Mouse (Mus musculus) erythroblast, embryonic 14.5 days (primary cell): Measurements from ENCODE around the gene Snph.

Experiments used
- GATA1 ChIP-seq: IDR thresholded peaks from 2 replicates; pipeline ENCODE4 v1.6.1; 2012; ENCODE audit warnings: low read length, inconsistent platforms, mixed read lengths
- TAL1 ChIP-seq: IDR thresholded peaks from 3 replicates; pipeline ENCODE4 v1.6.1; 2012; ENCODE audit warnings: low read length, inconsistent platforms, mixed read lengths

DNA sequence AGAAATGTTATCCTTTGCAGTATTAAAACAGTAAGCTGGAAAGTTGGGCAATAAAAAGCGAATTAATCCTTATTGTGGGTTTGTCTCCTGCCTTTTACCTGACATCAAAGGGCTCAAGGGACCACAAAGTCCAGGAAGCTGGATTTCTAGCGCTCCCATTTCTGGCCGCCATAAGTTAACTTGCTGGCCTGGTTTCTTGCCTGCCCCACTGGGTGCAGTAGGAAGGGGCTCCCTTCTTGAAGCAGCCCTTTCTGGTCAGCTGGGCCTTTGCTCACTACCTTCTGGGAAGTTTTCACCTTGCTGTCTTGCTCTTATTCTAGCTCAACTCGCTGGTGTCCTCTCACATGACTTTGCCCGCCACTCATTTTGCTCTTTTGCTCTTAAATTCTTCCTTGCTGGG, 589 bp upstream of the Snph start:
- TF ChIP-seq GATA1 = no peak
- TF ChIP-seq TAL1 = no peak
